Mouse (Mus musculus): ENCODE results near the gene Tgfb2.

GRCm38 (mm10) chr1:186676199-186676598, 29.6 kb downstream of the Tgfb2 start:
- TF ChIP-seq GATA1 (IDR thresholded peaks at IDR 0.05; ENCODE audit: borderline replicate concordance, low read length) (no peak), CTCF (IDR thresholded peaks at IDR 0.05; ENCODE audit: low read depth, low read length) (no peak)
